Mouse (Mus musculus) myocyte (in vitro differentiated cells): ENCODE results near the gene Pip5kl1.

Source experiments
- MAX ChIP-seq: IDR thresholded peaks from one replicate; pipeline ENCODE4 v1.6.1; 2011; ENCODE audit warnings: low read depth, mild to moderate bottlenecking, control low read depth
- MYOD1 ChIP-seq, 3 experiments: IDR thresholded peaks; one replicate each; pipeline ENCODE4 v1.6.1; 2011; ENCODE audit warnings: control low read depth in 2 of 3, low read depth in 2 of 3, mild to moderate bottlenecking in 2 of 3, moderate library complexity in 1 of 3; ENCODE audit not compliant: insufficient read length in 2 of 3, control insufficient read depth in 1 of 3
- POLR2A ChIP-seq: IDR thresholded peaks from one replicate; pipeline ENCODE4 v1.6.1; 2011; ENCODE audit warnings: low read depth, mild to moderate bottlenecking, control low read depth, moderate library complexity; ENCODE audit not compliant: insufficient read length
- POLR2AphosphoS2 ChIP-seq: IDR thresholded peaks from one replicate; pipeline ENCODE4 v1.6.1; 2011; ENCODE audit warnings: low read depth, control low read depth; ENCODE audit not compliant: insufficient read length
- TCF12 ChIP-seq: IDR thresholded peaks from one replicate; pipeline ENCODE4 v1.6.1; 2011; ENCODE audit warnings: mild to moderate bottlenecking, control low read depth; ENCODE audit not compliant: poor library complexity, insufficient read depth, severe bottlenecking
- USF1 ChIP-seq: IDR thresholded peaks from one replicate; pipeline ENCODE4 v1.6.1; 2011; ENCODE audit warnings: low read depth, mild to moderate bottlenecking, control low read depth, moderate library complexity

DNA sequence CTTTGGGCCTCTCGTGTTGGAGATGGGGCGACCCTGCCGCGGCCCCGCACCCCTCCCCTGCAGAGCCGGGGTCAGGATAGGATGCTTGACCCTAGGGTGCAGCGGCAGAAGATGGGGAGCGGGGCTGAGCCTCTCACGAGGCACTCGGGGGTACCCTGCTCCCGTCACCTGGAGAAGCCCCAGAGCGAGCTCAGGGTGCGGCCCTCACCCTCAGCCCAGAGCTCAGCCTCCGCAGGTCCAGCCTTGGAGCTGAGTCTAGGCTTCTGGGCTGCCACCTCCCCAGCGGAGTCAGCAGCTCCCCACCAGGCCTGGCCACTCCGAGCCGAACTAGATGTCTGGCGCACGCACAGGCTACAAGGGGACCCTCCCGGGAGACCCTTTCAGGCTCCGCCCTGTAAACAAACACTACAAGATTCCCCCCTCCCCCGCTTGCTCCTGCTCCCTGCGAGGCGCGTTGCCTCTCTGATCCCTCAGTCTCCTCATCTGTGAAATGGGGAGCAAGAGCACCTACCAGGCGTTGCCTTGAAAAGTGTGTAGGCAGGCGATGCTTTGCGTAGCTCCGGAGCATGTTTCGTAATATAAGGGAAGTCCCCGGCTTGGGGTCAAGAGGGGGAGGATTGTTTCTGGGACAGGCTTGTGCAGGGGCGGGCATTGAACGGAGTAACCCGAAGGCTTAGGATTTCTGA is 32.8 kb downstream of the Pip5kl1 start:
- no peak for TF ChIP-seq MAX
- TF ChIP-seq POLR2A, result peak; percentile 31
- TF ChIP-seq MYOD1 (IDR thresholded peaks at IDR 0.05; ENCODE audit: control insufficient read depth in 1 of 3, insufficient read length in 2 of 3, low read depth in 2 of 3), result no peak
- no peak for TF ChIP-seq POLR2AphosphoS2
- no peak for TF ChIP-seq TCF12
- TF ChIP-seq USF1, result no peak
